Mouse (Mus musculus) liver, adult 2 months (tissue): Measurements from ENCODE around the gene Gm37240.

Experiments
- CTCF ChIP-seq: fragments of 200-500 bp; IDR thresholded peaks from 2 replicates; pipeline ENCODE4 v1.5.1; 2011; ENCODE audit warnings: low read depth, low read length, control low read depth
- POLR2A ChIP-seq: fragments of 200-500 bp; IDR thresholded peaks from 2 replicates; pipeline ENCODE4 v1.6.1; 2011; ENCODE audit warnings: low read length, control low read depth; ENCODE audit not compliant: insufficient read depth; ENCODE audit errors: extremely low read depth

GRCm38 (mm10) chr3:85435406-85435805 is 451.9 kb downstream of the Gm37240 start:
- TF ChIP-seq POLR2A (no peak), CTCF (no peak)
